Mouse (Mus musculus) limb, embryonic 12.5 days (tissue): ENCODE results near the gene Abcg5. TPM values are rescaled to one million over a fixed set of nuclear protein-coding genes. Genes with fewer than 3 reads are reported as not detected.

Experiments used
- ATAC-seq: fragments of 200-750 bp; cut with Nextera tagmentation; 2 replicates; pipeline ENCODE4 v1.8.0; 2017; ENCODE audit warnings: low read depth, moderate TSS enrichment; ENCODE audit not compliant: insufficient number of reproducible peaks, insufficient read depth, low FRiP score, low TSS enrichment
- H3K27ac ChIP-seq: fragments of 300-500 bp; sonication (generic); 2 replicates; pipeline ENCODE4 v1.5.1; 2016; ENCODE audit warnings: mild to moderate bottlenecking, moderate library complexity
- H3K27me3 ChIP-seq: fragments of 300-500 bp; sonication (generic); 2 replicates; pipeline ENCODE4 v1.6.1; 2016; ENCODE audit warnings: mild to moderate bottlenecking, moderate library complexity
- H3K36me3 ChIP-seq: fragments of 300-500 bp; sonication (generic); 2 replicates; pipeline ENCODE4 v1.6.1; 2016; ENCODE audit warnings: mild to moderate bottlenecking, moderate library complexity
- H3K4me1 ChIP-seq: fragments of 300-500 bp; sonication (generic); replicated peaks from 2 replicates; pipeline ENCODE4 v1.6.1; 2016
- H3K4me2 ChIP-seq: fragments of 300-500 bp; sonication (generic); 2 replicates; pipeline ENCODE4 v1.6.1; 2016; ENCODE audit warnings: mild to moderate bottlenecking, moderate library complexity
- H3K4me3 ChIP-seq: fragments of 300-500 bp; sonication (generic); replicated peaks from 2 replicates; pipeline ENCODE4 v1.5.1; 2016; ENCODE audit warnings: mild to moderate bottlenecking
- H3K9ac ChIP-seq: fragments of 300-500 bp; sonication (generic); replicated peaks from 2 replicates; pipeline ENCODE4 v1.6.1; 2016; ENCODE audit warnings: mild to moderate bottlenecking, moderate library complexity
- H3K9me3 ChIP-seq: fragments of 300-500 bp; sonication (generic); 2 replicates; pipeline ENCODE4 v1.6.1; 2016; ENCODE audit warnings: mild to moderate bottlenecking, moderate library complexity
- WGBS: fragments of 180-500 bp; shearing (Covaris S2); methylation state at CpG from one replicate; pipeline ENCODE4 v1.1.7; 2016; 5-methylcytosine and 5-hydroxymethylcytosine counted together
- polyA plus RNA-seq: library from polyadenylated mRNA; unstranded; fragments of >200 nt; fragmentation: Nextera tagmentation; extraction: Ambion mirVana; gene quantifications from 2 replicates; pipeline ENCODE4 v1.2.1, GENCODE M21; 2016

The Abcg5 gene
- polyA plus RNA-seq, 1 experiment from 2014 or later = 0.95 TPM

DNA sequence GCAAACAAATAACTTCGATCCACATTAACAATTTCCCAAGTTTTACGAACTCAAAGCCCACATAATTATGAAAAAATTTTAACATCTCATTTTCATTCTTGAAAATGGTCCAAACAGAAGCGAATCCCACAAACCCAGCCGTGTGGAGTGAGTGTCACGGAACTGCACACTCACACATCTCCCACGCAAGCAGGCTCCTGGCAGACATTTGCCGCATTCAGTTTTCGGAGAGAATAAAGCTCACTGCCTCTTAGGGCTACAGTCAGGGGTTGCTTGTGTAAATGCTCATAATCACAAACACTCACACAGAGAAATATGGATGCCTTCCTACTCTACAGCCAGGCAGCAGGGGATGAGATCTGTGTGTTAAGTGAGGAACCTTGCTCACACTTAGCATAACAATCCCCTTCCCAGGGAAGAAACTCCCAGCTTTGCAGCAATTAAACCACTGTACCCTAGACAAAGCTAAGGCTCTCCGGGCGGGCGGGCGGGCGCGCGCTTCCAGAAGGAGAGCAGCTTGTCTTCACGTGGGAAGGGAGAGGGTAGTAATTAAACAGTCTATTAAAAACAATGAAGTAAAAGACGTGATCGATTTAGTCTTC lies 30.9 kb upstream of the Abcg5 start:
- no peak overlapping the region for H3K9ac ChIP-seq
- H3K4me1 ChIP-seq = 0 out of 2 replicates have a peak, but pooled peaks cover 9% of the 10 kb centered on the region
- no peaks in the 10 kb centered on the region for H3K27me3 ChIP-seq
- no peak overlapping the region for H3K27ac ChIP-seq
- no peak overlapping the region for H3K4me3 ChIP-seq
- WGBS = 92% methylated on average over 12 of the region's 18 CpGs
- no peak overlapping the region for H3K4me2 ChIP-seq
- H3K36me3 ChIP-seq = peaks cover 42% of the 10 kb centered on the region
- no peak for ATAC-seq
- no peaks in the 10 kb centered on the region for H3K9me3 ChIP-seq

DNA sequence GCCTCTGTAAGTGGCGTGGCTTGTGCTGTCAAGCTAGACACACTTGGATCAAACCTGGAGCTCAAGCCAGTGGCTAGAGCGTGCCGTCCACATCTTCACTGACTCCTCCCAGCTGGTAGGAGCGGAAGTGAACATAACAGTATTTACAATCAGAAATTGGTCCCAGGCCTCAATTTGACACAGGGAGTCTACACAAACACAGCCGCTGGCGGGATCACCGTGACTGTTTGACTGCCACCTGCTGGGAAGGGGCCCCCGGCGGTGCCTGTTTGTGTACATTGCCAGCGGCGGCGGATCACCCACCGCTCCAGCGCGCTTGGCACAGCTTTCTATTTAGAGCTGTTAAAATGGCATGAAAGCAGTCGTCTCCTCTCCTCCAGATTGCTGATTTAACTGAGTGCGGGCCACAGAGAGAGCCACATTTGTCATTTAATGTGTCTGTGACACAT lies 26.6 kb upstream of the Abcg5 start:
- 65% methylated on average over 17 of the region's 17 CpGs for WGBS
- Histone ChIP-seq H3K27me3 (no peaks in the 10 kb centered on the region), H3K36me3 (peaks cover 56% of the 10 kb centered on the region), H3K4me2 (no peak overlapping the region), H3K9me3 (no peaks in the 10 kb centered on the region), H3K4me3 (no peak overlapping the region), H3K4me1 (0 out of 2 replicates have a peak, but pooled peaks cover 6% of the 10 kb centered on the region), H3K27ac (no peak overlapping the region), H3K9ac (no peak overlapping the region)
- ATAC-seq = no peak

- H3K4me3 ChIP-seq = no peak overlapping the region
- 0 out of 2 replicates have a peak, but pooled peaks cover 6% of the 10 kb centered on the region for H3K4me1 ChIP-seq
- H3K27me3 ChIP-seq = no peaks in the 10 kb centered on the region
- peaks cover 56% of the 10 kb centered on the region for H3K36me3 ChIP-seq
- H3K9ac ChIP-seq = no peak overlapping the region
- ATAC-seq = no peak
- H3K27ac ChIP-seq = no peak overlapping the region
- WGBS = 87% methylated on average over 7 of the region's 7 CpGs
- H3K9me3 ChIP-seq = no peaks in the 10 kb centered on the region
- no peak overlapping the region for H3K4me2 ChIP-seq
Observed at GRCm38 (mm10) chr17:84708818-84709217, 26.0 kb upstream of the Abcg5 start.

- no peak overlapping the region for H3K27ac ChIP-seq
- WGBS = 63% methylated on average over 4 of the region's 4 CpGs
- no peak for ATAC-seq
- no peak overlapping the region for H3K4me3 ChIP-seq
- H3K36me3 ChIP-seq = peaks cover 53% of the 10 kb centered on the region
- H3K9me3 ChIP-seq = no peaks in the 10 kb centered on the region
- peaks cover 17% of the 10 kb centered on the region for H3K4me1 ChIP-seq
- no peaks in the 10 kb centered on the region for H3K27me3 ChIP-seq
- no peak overlapping the region for H3K4me2 ChIP-seq
- H3K9ac ChIP-seq = no peak overlapping the region
Observed at GRCm38 (mm10) chr17:84707407-84707806, 24.6 kb upstream of the Abcg5 start.

GRCm38 (mm10) chr17:84698727-84699126 lies 15.9 kb upstream of the Abcg5 start:
- WGBS = 28% methylated on average over 5 of the region's 5 CpGs

DNA sequence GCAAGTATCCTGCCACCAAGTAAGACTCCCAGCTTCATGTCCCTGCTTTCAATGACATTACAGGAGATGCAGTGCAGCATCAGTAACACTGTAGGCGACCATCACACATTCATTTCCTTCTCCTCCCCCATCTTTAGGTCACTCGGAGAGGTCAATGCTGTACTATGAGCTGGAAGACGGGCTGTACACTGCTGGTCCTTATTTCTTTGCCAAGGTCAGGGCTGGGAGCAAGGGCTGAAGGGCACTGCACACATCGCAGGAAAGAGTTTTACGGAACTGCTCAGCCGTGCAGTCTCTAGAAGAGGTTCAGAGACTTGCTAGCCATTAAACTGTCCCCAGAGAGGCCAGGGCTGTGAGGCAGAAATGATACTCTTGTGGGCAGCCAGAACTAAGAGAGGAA lies 13.7 kb upstream of the Abcg5 start:
- Histone ChIP-seq H3K9ac (no peak overlapping the region), H3K4me1 (peaks cover 15% of the 10 kb centered on the region), H3K27ac (no peak overlapping the region), H3K9me3 (no peaks in the 10 kb centered on the region), H3K4me3 (no peak overlapping the region), H3K27me3 (no peaks in the 10 kb centered on the region), H3K4me2 (no peak overlapping the region), H3K36me3 (no peaks in the 10 kb centered on the region)
- WGBS = 56% methylated on average over 6 of the region's 6 CpGs
- ATAC-seq = no peak

More at GRCm38 (mm10) chr17:84698727-84699126, 15.9 kb upstream of the Abcg5 start:
- no peak overlapping the region for H3K4me3 ChIP-seq
- H3K27me3 ChIP-seq = no peaks in the 10 kb centered on the region
- H3K4me2 ChIP-seq = no peak overlapping the region
- H3K27ac ChIP-seq = no peak overlapping the region
- H3K4me1 ChIP-seq = peaks cover 32% of the 10 kb centered on the region
- no peak for ATAC-seq
- H3K9ac ChIP-seq = no peak overlapping the region
- H3K9me3 ChIP-seq = no peaks in the 10 kb centered on the region
- H3K36me3 ChIP-seq = no peaks in the 10 kb centered on the region

DNA sequence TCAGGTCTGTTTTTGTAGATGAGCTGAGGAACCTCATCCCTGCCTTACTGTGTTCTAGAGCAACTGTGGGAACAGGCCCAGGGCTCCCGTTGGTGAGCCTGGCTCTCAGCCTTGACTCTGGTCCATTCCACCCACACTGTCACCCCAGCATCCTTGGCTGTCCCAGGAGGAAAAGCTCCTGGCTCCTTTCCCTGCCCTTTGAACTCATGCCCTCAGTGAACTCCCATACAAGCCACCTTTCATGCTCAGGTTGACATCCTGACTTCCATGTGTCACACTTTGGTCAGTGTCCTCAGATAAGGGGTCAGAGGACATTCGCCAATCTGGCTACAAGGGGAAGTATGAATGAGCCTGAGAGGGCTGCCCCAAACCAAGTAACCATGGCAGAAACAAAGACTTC lies 10.9 kb upstream of the Abcg5 start:
- Histone ChIP-seq H3K4me2 (no peak overlapping the region), H3K27me3 (no peaks in the 10 kb centered on the region), H3K9me3 (no peaks in the 10 kb centered on the region), H3K4me3 (no peak overlapping the region), H3K9ac (no peak overlapping the region), H3K36me3 (no peaks in the 10 kb centered on the region), H3K4me1 (no peaks in the 10 kb centered on the region), H3K27ac (no peak overlapping the region)
- ATAC-seq = no peak
- 80% methylated on average over 2 of the region's 2 CpGs for WGBS

GRCm38 (mm10) chr17:84690111-84690510 lies 7.3 kb upstream of the Abcg5 start:
- Histone ChIP-seq H3K27me3 (no peaks in the 10 kb centered on the region), H3K4me2 (no peak overlapping the region), H3K4me1 (no peaks in the 10 kb centered on the region), H3K9ac (no peak overlapping the region), H3K27ac (no peak overlapping the region), H3K36me3 (no peaks in the 10 kb centered on the region), H3K4me3 (no peak overlapping the region), H3K9me3 (no peaks in the 10 kb centered on the region)
- 70% methylated on average over 5 of the region's 5 CpGs for WGBS
- no peak for ATAC-seq

GRCm38 (mm10) chr17:84689316-84689715 lies 6.5 kb upstream of the Abcg5 start:
- Histone ChIP-seq H3K9ac (no peak overlapping the region), H3K4me3 (no peak overlapping the region), H3K4me2 (no peak overlapping the region), H3K27me3 (no peaks in the 10 kb centered on the region), H3K9me3 (no peaks in the 10 kb centered on the region), H3K27ac (no peak overlapping the region), H3K36me3 (no peaks in the 10 kb centered on the region), H3K4me1 (no peaks in the 10 kb centered on the region)
- ATAC-seq = no peak
- WGBS = 75% methylated on average over 5 of the region's 5 CpGs

DNA sequence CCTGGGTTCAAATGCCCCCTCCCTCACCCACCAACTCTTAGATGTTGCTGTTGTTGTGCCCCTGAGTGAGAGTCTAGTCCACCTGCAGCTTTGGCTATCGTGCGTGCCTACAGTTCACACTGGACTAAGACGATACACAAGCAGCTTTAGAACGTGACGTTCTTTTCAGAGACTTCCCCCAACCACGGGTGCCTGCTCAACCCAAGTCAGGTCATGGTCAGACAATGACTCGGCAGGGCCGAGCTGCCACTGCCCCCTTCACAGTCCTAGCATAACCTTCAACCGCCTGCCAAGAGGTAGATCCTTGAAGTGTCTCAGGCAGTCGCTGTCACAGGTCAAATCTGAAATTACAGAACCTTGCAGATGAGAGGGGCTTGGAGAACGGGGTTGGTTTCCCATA lies 6.0 kb upstream of the Abcg5 start:
- Histone ChIP-seq H3K4me3 (no peak overlapping the region), H3K9ac (no peak overlapping the region), H3K9me3 (no peaks in the 10 kb centered on the region), H3K27me3 (no peaks in the 10 kb centered on the region), H3K4me2 (no peak overlapping the region), H3K4me1 (no peaks in the 10 kb centered on the region), H3K27ac (no peak overlapping the region), H3K36me3 (no peaks in the 10 kb centered on the region)
- 93% methylated on average over 11 of the region's 11 CpGs for WGBS
- no peak for ATAC-seq

DNA sequence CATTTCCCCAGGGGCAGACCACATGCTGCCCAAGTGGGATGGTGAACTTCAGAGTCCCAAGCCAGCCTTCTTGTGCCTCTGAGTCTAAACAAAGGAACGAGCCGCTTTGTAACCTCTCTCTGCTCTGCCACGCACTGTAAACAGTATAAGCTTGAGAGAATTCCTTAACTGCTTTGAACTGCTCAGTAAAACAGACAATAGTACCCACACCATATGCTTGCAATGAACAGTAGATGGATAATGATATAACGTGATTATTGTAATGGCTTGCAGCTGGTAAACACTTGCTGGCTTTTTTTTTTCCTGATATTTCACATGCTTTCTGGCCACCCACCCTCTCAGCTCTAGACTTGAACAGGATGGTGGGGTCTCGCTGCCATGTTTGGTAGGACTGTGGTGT lies 5.2 kb upstream of the Abcg5 start:
- no peak overlapping the region for H3K4me2 ChIP-seq
- H3K9me3 ChIP-seq = no peaks in the 10 kb centered on the region
- H3K9ac ChIP-seq = no peak overlapping the region
- H3K4me3 ChIP-seq = no peak overlapping the region
- no peak for ATAC-seq
- H3K27me3 ChIP-seq = no peaks in the 10 kb centered on the region
- no peaks in the 10 kb centered on the region for H3K36me3 ChIP-seq
- no peak overlapping the region for H3K27ac ChIP-seq
- no peaks in the 10 kb centered on the region for H3K4me1 ChIP-seq
- WGBS = 46% methylated on average over 5 of the region's 5 CpGs

DNA sequence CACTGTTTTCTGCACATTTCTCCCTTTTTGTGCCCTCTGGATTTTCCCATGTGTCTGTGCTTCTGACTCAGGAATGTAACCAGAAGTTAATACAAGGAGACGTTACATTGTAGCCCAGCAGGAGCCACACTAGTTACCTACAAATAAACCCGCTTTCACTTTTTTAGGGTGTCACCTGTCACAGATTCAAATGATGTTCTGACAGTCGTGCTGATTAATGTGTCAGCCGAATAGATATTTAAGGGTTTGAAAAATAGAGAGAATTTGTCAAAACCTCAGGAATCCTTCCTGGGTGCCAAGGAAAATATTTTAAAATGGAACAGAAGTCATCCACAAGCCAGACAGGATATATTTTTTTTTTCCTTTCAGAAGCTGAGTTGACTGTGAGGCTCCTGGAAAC lies 2.5 kb upstream of the Abcg5 start:
- ATAC-seq = no peak
- H3K9ac ChIP-seq = no peak overlapping the region
- 80% methylated on average over 4 of the region's 4 CpGs for WGBS
- no peaks in the 10 kb centered on the region for H3K27me3 ChIP-seq
- no peak overlapping the region for H3K4me3 ChIP-seq
- H3K4me1 ChIP-seq = no peaks in the 10 kb centered on the region
- no peaks in the 10 kb centered on the region for H3K9me3 ChIP-seq
- H3K27ac ChIP-seq = no peak overlapping the region
- H3K36me3 ChIP-seq = no peaks in the 10 kb centered on the region
- H3K4me2 ChIP-seq = no peak overlapping the region
